22 mouse cellular contexts compared by ENCODE assay signal in the genomic region with DNA sequence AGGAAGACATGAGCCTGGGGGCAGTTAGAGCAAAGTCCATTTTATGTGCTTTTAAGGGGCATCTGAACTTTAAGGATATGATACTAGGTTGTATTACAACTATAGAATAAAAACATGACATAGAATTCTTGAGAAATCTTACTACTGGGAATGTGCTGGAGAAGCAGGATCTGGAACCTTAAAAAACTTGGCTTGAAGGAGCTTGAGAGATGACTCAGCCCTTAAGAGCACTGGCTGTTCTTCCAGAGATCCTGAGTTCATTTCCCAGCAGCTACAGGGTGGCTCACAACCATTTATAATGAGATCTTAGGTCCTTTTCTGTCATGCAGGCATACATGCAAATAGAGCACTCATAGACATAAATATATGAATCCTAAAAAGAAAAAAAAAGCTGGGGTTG. TPM values are rescaled to one million over a fixed set of nuclear protein-coding genes. Genes with fewer than 3 reads are reported as not detected.
DNase-seq lines count a peak whose midpoint lies in the region.
"Had no signal": no experiment of that assay in that cellular context is flagged by ENCODE, and none has a peak within 500 bp of the region (broad histone marks: within the 10 kb centered on the region; RNA-seq: fewer than 3 reads in every experiment).

No protein-coding gene starts in this region.

- peak; percentile 16 for DNase-seq in gastrocnemius, adult 18-20 months (ENCODE audit: low spot score)
- no peak for DNase-seq in gastrocnemius, adult 8-10 months (ENCODE audit: low spot score in 2 of 2)
- peak; percentile 40 for DNase-seq in 3T3-L1 (ENCODE audit: low read depth, low spot score)
- peak; percentile 34 for DNase-seq in adipocyte (ENCODE audit: low spot score)
- no peak for DNase-seq in adrenal gland, postnatal 25 days
- no peak for DNase-seq in left cerebral cortex, postnatal 4 days
- DNase-seq: adrenal gland, postnatal 10 days; cerebellum, adult 11-12 months; cerebellum, adult 8-10 months; cerebellum, postnatal 10 days; cerebellum, postnatal 36 days; embryo, embryonic 11 days; gastrocnemius, postnatal 10 days; gastrocnemius, postnatal 36 days; heart, adult 2 months; heart, postnatal 10 days; heart, postnatal 36 days; kidney, adult 11 months had no signal

- intact Hi-C loops in left cerebral cortex, postnatal 4 days (cut with DNase I), result no loop called here

RNA-seq across cellular contexts. Expression of a gene that starts 46.7 kb away (rescaled TPM):
- not detected for total RNA-seq in gastrocnemius, adult 18-20 months (2021)
- not detected for total RNA-seq in gastrocnemius, adult 8-10 months (2022)
- total RNA-seq in adrenal gland, postnatal 25 days (2021), result not detected in 2 replicates
- total RNA-seq in left cerebral cortex, postnatal 4 days (2021), result not detected
- total RNA-seq: adrenal gland, adult 18-20 months; adrenal gland, postnatal 10 days; adrenal gland, postnatal 4 days; gastrocnemius, postnatal 10 days; gastrocnemius, postnatal 36 days; granulocyte monocyte progenitor cell, adult 5-6 weeks; heart, adult 2 months; heart, postnatal 10 days; heart, postnatal 36 days; MEL had no signal

Comparison
In these comparisons a context has a peak if more than half of its experiments do, and no peak if none do; other contexts are left out.
1. DNase-seq: peak in gastrocnemius, adult 18-20 months (single experiment), 3T3-L1 (single experiment) and adipocyte (single experiment); none in gastrocnemius, adult 8-10 months (0 of 2), adrenal gland, postnatal 25 days (single experiment) and left cerebral cortex, postnatal 4 days (single experiment).